Mouse (Mus musculus) liver, postnatal 0 days (tissue): ENCODE results near the gene Dnm3. TPM values are rescaled to one million over a fixed set of nuclear protein-coding genes. Genes with fewer than 3 reads are reported as not detected.

Experiments used
- ATAC-seq: fragments of 200-750 bp; cut with Nextera tagmentation; 2 replicates; pipeline ENCODE4 v1.8.0; 2017; ENCODE audit warnings: mild to moderate bottlenecking, moderate library complexity
- DNase-seq: peaks from one replicate; pipeline ENCODE4 v3.0.0-alpha.2; 2016
- H3K27ac ChIP-seq: fragments of 300-500 bp; sonication (generic); 2 replicates; pipeline ENCODE4 v1.5.1; 2014; ENCODE audit warnings: antibody characterized with exemption, moderate library complexity, mild to moderate bottlenecking, low read depth
- H3K27me3 ChIP-seq: fragments of 300-500 bp; sonication (generic); 2 replicates; pipeline ENCODE4 v1.6.1; 2014; ENCODE audit warnings: low read length, control low read depth, mixed read lengths; ENCODE audit not compliant: insufficient read depth
- H3K36me3 ChIP-seq: fragments of 300-500 bp; sonication (generic); replicated peaks from 2 replicates; pipeline ENCODE4 v1.6.1; 2014; ENCODE audit warnings: mild to moderate bottlenecking, control low read depth, low read length, moderate library complexity, mixed read lengths; ENCODE audit not compliant: insufficient read depth
- H3K4me1 ChIP-seq: fragments of 300-500 bp; sonication (generic); 2 replicates; pipeline ENCODE4 v1.6.1; 2014; ENCODE audit warnings: antibody characterized with exemption, mild to moderate bottlenecking, control low read depth; ENCODE audit not compliant: insufficient read depth
- H3K4me2 ChIP-seq: fragments of 300-500 bp; sonication (generic); 2 replicates; pipeline ENCODE4 v1.6.1; 2014; ENCODE audit warnings: low read depth, mild to moderate bottlenecking, low read length, moderate library complexity, mixed read lengths
- H3K4me3 ChIP-seq: fragments of 300-500 bp; sonication (generic); 2 replicates; pipeline ENCODE4 v1.5.1; 2014; ENCODE audit warnings: low read depth, low read length
- H3K9ac ChIP-seq: fragments of 300-500 bp; sonication (generic); replicated peaks from 2 replicates; pipeline ENCODE4 v1.6.1; 2014; ENCODE audit warnings: mild to moderate bottlenecking, moderate library complexity
- H3K9me3 ChIP-seq: fragments of 300-500 bp; sonication (generic); 2 replicates; pipeline ENCODE4 v1.6.1; 2016; ENCODE audit warnings: mild to moderate bottlenecking, control low read depth, low read length, mixed read lengths
- CTCF ChIP-seq: sonication (generic); IDR thresholded peaks from 2 replicates; pipeline ENCODE4 v1.5.1; 2016; ENCODE audit warnings: antibody characterized with exemption, low read depth
- EP300 ChIP-seq: IDR thresholded peaks from 2 replicates; pipeline ENCODE4 v1.6.1; 2016; ENCODE audit warnings: antibody characterized with exemption, low read depth, mild to moderate bottlenecking
- WGBS: fragments of 180-500 bp; shearing (Covaris S2); extraction: QIAGEN DNeasy Blood & Tissue Kit; methylation state at CpG from one replicate; pipeline ENCODE4 v1.1.7; 2014; ENCODE audit not compliant: insufficient replicate concordance; 5-methylcytosine and 5-hydroxymethylcytosine counted together
- polyA plus RNA-seq: library from polyadenylated mRNA; unstranded; fragments of >200 nt; fragmentation: Nextera tagmentation; extraction: Ambion mirVana; gene quantifications from 2 replicates; pipeline ENCODE4 v1.2.1, GENCODE M21; 2015

The Dnm3 gene
- polyA plus RNA-seq, 1 experiment from 2014 or later: 0.14 TPM

DNA sequence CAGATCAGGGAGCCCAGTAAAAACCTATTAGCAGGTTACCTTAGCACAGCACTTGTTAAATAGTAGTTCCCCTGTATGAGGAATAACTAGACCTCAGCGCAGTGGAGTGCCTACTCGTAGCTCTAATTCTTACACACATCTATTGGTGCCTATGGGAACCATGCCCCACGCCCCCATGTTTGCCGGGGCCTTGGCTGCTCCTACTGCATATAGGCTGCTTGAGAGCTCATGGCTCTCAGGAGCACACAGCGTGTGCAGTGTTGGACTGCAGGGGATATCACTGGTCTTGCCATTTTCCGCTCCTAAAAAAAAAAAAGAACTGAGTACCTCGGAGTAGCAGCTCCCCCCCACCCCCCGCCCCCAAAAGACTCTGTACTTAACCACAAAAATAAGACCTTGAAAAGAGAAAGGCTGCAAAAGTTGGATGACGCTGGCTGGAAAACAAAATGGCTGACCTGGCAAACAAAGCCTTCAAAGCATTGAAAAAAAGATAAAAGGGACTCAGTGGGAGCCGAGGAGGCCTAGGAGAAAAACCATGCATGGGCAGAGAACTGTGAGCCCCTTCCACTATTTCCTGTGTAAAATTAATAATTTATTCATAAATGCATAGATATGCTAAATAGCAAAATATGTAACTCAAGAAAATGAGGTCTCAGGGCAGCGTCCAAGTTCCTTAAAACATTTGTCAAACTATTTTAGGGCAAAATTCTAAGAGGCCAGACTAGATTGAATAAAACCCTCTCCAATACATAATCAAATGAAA is 342.2 kb downstream of the Dnm3 start:
- H3K4me3 ChIP-seq: no peak overlapping the region
- no peaks in the 10 kb centered on the region for H3K36me3 ChIP-seq
- H3K27ac ChIP-seq: no peak overlapping the region
- H3K9ac ChIP-seq: no peak overlapping the region
- TF ChIP-seq EP300 (no peak), CTCF (no peak)
- ATAC-seq: no peak
- H3K9me3 ChIP-seq: no peaks in the 10 kb centered on the region
- no peak overlapping the region for H3K4me2 ChIP-seq
- WGBS: 78% methylated on average over 11 of the region's 11 CpGs
- H3K27me3 ChIP-seq: no peaks in the 10 kb centered on the region
- DNase-seq: no peak
- no peaks in the 10 kb centered on the region for H3K4me1 ChIP-seq

- no peaks in the 10 kb centered on the region for H3K27me3 ChIP-seq
- no peak overlapping the region for H3K9ac ChIP-seq
- TF ChIP-seq CTCF (no peak), EP300 (no peak)
- no peaks in the 10 kb centered on the region for H3K4me1 ChIP-seq
- H3K36me3 ChIP-seq: no peaks in the 10 kb centered on the region
- H3K4me3 ChIP-seq: no peak overlapping the region
- no peak overlapping the region for H3K4me2 ChIP-seq
- WGBS: 72% methylated on average over 3 of the region's 3 CpGs
- no peak for DNase-seq
- no peak for ATAC-seq
- H3K9me3 ChIP-seq: no peaks in the 10 kb centered on the region
- no peak overlapping the region for H3K27ac ChIP-seq
These were observed 343.2 kb downstream of the Dnm3 start for GRCm38 (mm10) chr1:162134651-162135066.

DNA sequence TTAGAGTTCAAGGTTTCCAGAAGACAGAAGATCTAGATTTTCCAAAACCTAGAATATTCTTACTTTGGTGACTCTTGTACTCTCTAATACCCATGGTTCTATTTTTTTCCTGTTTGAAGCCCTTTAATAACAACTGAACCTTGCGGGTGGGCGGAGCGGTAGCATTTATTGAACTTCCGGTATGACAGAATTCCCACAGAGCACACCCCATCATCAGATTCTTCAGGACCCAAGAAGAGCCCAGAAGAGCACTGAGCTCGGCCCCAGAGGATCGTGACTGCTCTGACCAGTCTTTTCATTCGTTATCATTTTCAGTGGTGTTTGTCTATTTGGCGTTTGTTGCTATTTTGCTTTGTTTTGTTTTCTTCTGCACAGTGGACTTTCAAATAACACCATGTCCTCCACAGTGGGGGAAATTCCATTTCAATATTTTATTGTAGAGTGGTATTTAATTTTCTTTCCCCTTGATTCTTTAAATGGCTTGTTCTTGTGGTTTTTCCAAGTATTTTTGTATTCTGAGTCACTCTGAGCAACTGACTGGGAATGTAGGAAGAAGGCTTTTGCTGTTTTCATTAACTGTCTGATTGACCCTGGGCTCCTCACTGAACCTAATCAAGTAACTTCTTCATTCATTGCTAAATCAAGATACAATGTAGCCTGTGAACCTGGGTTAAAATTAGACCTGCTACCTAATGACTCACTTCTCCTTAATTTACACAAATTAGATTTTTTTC is 344.8 kb downstream of the Dnm3 start:
- Histone ChIP-seq H3K36me3 (no peaks in the 10 kb centered on the region), H3K9me3 (no peaks in the 10 kb centered on the region), H3K27ac (no peak overlapping the region), H3K9ac (no peak overlapping the region), H3K4me1 (no peaks in the 10 kb centered on the region), H3K27me3 (no peaks in the 10 kb centered on the region), H3K4me3 (no peak overlapping the region), H3K4me2 (no peak overlapping the region)
- no peak for TF ChIP-seq CTCF
- TF ChIP-seq EP300: no peak
- DNase-seq (no peak), ATAC-seq (no peak)
- WGBS: 80% methylated on average over 8 of the region's 8 CpGs

GRCm38 (mm10) chr1:162126856-162127792 is 350.7 kb downstream of the Dnm3 start:
- H3K4me3 ChIP-seq: no peak overlapping the region
- ATAC-seq (no peak), DNase-seq (no peak)
- no peaks in the 10 kb centered on the region for H3K9me3 ChIP-seq
- no peaks in the 10 kb centered on the region for H3K27me3 ChIP-seq
- no peak overlapping the region for H3K9ac ChIP-seq
- WGBS: 67% methylated on average over 8 of the region's 8 CpGs
- H3K4me1 ChIP-seq: no peaks in the 10 kb centered on the region
- H3K36me3 ChIP-seq: no peaks in the 10 kb centered on the region
- H3K27ac ChIP-seq: no peak overlapping the region
- no peak overlapping the region for H3K4me2 ChIP-seq
- TF ChIP-seq CTCF (no peak), EP300 (no peak)

- TF ChIP-seq CTCF: no peak
- no peak for TF ChIP-seq EP300
- Histone ChIP-seq H3K9ac (no peak overlapping the region), H3K27ac (no peak overlapping the region), H3K4me3 (no peak overlapping the region), H3K4me1 (no peaks in the 10 kb centered on the region), H3K9me3 (no peaks in the 10 kb centered on the region), H3K4me2 (no peak overlapping the region), H3K36me3 (no peaks in the 10 kb centered on the region), H3K27me3 (no peaks in the 10 kb centered on the region)
- 73% methylated on average over 3 of the region's 3 CpGs for WGBS
- DNase-seq (no peak), ATAC-seq (no peak)
These were observed 353.4 kb downstream of the Dnm3 start for GRCm38 (mm10) chr1:162124396-162124795.
